Mouse (Mus musculus) megakaryocyte, embryonic 14.5 days (primary cell): ENCODE results near the gene Dbr1.

ENCODE experiments used
- FLI1 ChIP-seq: IDR thresholded peaks from 2 replicates; pipeline ENCODE4 v1.6.1; 2012; ENCODE audit warnings: low read length, inconsistent platforms, mixed read lengths
- GATA1 ChIP-seq: IDR thresholded peaks from 3 replicates; pipeline ENCODE4 v1.6.1; 2012; ENCODE audit warnings: mixed read lengths, low read length, inconsistent platforms, borderline replicate concordance

- no peak for TF ChIP-seq GATA1
- TF ChIP-seq FLI1: no peak
Observed at GRCm38 (mm10) chr9:99622034-99622433, 46.4 kb downstream of the Dbr1 start.
